Mouse (Mus musculus) gastrocnemius, postnatal 10 days (tissue): Measurements from ENCODE around the gene Prtg. TPM values are rescaled to one million over a fixed set of nuclear protein-coding genes. Genes with fewer than 3 reads are reported as not detected.

Experiments
- DNase-seq: peaks from one replicate; pipeline ENCODE4 v3.0.0; 2021; ENCODE audit warnings: mixed read lengths
- total RNA-seq, 2 experiments: library from RNA; stranded (reverse); gene quantifications; 2 replicates each; pipeline ENCODE4 v1.2.3; 2021

Gene Prtg
- total RNA-seq, 2 experiments from 2014 or later: 0.49 to 0.95 TPM

DNA sequence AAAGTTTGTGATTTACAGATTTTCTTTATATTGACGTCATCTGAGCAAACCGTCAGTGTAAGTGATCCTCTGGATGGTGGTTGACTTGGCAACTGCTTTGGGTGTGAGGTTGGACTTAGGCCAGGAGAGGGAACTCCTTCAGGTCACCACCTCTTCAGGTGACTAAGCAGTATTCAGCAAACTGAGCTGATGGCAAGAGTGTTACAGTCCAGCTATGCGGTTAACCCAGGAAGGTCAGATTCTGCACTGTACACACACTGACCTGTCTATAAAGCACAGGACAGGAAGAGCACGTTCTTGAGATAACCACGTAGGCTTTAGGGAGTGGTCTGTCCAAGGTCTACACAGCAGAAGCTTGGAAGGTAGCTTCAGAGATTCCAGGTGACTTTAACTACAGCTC is 3.9 kb downstream of the Prtg start:
- no peak for DNase-seq

DNA sequence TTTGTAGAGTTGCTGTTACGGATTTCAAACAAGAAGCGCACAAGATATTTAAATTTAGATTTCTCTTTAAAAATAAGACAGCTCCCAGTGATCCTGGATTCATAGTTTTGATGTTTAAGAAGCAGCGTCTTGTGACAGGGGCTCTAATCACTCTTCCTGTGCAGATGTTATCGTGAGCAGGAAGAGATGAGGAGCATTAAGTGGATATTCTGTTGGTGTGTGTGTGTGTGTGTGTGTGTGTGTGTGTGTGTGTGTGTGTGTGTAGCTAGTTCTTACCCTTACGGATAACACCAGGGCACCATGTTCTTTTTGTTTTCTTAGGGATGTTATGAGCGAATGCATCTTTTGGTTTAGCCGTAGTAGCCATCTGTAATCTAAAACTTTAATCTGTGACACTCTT is 5.4 kb downstream of the Prtg start:
- DNase-seq: no peak

- DNase-seq: no peak
These were observed 6.2 kb downstream of the Prtg start for GRCm38 (mm10) chr9:72812594-72813570.

GRCm38 (mm10) chr9:72825511-72825910 is 18.8 kb downstream of the Prtg start:
- DNase-seq: no peak

DNA sequence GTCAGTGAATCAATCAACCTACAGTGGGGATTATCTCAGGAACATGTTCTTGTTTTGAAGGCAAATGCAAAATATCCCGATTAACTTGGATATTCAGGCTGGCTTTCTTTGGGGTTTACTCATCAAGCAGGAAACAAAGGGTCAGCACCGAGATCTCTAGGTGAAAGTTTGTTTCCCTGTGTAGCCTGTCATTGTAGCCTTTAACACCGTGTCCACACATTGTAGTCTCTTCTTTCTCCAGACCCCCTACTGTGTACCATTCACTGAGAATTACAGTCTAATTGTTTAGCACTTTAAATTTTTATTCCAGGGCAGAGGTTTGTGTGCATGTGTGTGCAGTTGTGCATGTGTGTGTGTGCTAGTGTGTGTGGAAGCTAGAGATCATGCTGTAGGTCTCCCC is 19.3 kb downstream of the Prtg start:
- DNase-seq: no peak

DNA sequence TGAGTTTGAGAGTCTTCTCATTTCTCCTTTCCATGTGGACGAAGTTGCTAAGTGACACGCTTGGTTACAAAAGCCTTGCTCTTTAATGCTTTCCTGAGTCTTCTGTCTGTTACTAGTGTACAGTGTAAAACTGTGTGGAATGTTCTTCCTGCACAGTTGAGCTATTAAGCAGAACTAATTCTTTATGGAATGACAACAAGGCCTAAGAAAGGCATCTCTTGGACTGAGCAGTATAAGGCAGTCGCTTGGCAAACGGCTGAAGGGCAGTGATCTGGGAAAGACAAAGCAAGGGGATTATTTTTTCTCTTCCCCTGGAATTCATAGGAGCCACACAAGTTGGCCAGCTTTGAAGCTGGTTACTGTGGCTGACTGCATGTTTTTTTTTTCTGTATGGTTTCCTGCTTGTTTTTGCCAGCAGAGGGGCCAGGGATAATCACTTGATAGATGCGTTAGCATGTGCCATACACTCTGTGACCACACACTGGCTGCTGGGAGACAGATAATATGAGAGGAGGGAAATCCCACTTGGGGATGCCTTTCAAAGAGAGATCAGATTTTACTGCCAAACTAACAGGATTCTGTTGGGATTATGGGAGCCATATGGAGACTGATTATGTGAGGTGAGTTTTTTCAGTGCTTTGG is 22.1 kb downstream of the Prtg start:
- no peak for DNase-seq

- no peak for DNase-seq
These were observed 27.5 kb downstream of the Prtg start for GRCm38 (mm10) chr9:72833992-72834696.

DNA sequence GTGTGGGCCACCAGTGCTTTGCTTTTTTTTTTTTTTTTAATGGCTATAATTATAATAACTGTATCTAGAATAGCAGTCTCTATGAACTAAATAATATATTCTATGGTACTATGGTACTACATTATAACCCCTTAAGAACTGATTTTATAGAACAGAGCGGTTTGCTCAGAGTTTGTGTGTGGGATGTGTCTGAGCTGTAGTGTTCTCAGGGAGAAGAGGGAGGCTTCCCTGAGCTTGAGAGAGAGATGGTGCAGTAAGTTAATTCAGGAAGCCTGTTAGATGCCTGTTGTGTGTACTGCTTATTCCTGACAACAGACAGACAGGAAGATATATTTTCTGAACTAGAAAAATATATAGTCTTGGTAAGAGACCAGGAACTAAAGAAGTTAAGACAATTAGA is 28.3 kb downstream of the Prtg start:
- no peak for DNase-seq

GRCm38 (mm10) chr9:72836708-72837495 is 30.2 kb downstream of the Prtg start:
- no peak for DNase-seq

GRCm38 (mm10) chr9:72837598-72838160 is 31.0 kb downstream of the Prtg start:
- no peak for DNase-seq

DNA sequence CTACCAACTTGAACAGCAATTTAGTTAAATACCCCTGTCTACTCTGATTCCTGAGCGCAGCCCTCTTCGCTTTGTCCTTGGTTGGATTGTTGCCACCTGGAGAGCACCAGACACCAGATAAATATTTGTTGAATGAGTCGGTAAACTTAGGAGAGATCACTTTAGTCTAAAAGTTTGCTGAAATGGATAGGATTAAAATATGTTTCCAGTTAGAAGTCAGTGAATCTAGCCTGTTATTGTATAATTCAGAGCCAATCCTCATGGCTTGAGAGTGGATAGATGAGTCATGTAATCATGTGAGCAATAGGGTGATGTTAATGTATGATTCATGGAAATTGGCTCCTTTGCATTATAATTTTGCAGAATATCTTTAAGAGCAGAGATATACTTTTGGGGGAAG is 31.6 kb downstream of the Prtg start:
- no peak for DNase-seq

DNA sequence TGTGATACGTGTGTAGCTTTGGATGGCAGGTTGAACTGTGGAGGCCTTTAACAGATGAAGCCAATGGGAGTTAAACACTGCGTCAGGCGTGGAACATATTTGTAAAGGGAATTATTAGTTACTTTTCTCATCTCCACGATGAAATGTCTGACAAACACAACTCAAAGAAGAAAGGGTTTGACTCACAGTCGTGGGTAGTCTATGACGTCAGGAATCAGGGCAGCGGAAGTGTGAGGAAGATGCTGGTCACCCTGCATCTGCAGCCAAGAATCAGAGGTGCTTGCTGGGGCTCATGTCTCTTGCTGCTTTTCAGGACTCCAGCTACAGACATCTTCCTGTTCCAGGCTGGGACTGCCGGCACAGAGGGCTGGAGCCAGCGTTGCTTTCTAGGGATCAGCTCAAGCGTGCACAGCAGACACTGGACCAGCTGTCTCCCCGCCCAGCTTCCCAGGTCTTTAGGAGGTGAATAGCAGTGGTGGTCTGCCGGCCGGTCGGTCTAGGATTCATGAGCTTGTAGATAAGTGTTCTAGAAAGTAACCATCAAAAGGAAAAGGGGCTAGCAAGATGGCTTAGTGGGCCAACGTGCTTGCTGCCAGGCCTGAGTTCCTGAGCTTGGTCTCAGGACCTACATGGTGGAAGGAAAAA is 32.8 kb downstream of the Prtg start:
- no peak for DNase-seq

- no peak for DNase-seq
These were observed 37.8 kb downstream of the Prtg start for GRCm38 (mm10) chr9:72844496-72844895.

DNA sequence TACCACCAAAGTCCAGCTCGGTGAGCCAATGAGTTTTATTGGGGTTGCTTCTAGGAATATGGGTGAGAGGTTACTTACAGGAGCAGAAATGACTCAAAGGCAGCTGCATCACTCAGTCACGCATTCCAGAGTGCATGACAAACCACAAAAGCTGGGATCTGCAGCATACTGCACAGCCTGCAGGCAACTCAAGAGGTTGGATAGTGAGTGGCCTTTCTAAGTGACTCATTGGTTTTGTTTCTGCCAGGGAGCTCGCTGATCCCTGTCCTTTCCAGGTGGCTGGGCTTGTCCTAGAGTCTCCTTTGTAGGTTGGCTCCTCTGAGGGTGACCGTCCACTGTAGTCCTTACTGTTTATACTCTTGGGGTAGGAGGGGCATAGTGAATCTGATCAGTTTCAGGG is 39.5 kb downstream of the Prtg start:
- DNase-seq: no peak

DNA sequence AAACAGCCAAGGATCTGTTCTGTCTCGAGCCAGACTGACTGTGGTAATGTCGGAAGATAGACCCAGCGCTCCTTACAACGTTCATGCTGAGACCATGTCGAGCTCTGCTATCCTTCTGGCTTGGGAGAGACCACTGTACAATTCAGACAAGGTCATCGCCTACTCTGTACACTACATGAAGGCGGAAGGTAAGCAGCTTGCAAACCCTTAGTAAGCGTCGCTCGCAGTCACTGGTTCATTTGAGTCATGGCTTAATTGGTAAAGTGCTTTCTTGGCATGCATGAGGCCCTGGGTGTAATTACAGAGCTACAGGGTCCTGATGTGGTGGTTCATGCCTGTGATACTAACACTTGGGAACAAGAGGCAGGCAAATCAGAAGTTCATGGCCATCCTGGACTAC is 44.9 kb downstream of the Prtg start:
- DNase-seq: no peak

DNA sequence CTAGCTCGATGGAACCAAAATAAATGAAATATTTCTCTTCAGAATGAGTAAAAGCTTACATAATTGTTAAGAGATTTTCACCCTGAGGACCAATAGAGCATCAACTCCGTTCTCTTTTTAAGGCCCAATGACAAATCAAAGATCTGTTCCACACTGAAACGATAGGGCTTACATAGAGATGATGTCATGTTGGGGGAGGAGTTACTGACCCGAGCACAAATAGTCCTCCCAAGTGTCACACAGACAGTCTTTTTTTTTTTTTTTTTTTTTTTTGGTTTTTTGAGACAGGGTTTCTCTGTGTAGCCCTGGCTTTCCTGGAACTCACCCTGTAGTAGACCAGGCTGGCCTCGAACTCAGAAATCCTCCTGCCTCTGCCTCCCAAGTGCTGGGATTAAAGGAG is 45.3 kb downstream of the Prtg start:
- no peak for DNase-seq

DNA sequence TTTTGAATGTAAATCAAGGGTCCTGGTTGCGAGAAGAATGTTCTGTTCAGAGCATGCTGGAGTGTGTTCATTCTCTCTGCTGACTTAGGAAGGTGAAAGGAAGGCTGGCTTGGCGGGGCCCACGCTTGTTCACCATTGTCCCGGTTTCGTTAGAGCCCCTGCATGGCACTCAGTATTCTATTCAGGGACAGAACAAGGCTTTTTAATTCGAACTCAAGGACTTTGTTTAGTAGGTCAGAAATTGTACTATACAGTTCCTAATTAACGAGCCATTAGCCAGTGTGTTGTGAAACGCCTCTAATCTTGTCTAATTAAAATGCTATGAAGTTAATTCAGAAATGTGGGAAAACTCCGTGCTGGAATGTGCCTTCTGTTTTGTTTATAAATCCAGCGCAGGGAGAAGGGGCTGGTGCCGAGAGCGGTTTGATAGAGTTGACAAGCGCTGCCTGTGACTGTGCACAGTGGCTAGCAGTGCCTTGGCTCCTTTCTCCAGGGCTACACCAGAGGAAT is 47.1 kb downstream of the Prtg start:
- DNase-seq: no peak

DNA sequence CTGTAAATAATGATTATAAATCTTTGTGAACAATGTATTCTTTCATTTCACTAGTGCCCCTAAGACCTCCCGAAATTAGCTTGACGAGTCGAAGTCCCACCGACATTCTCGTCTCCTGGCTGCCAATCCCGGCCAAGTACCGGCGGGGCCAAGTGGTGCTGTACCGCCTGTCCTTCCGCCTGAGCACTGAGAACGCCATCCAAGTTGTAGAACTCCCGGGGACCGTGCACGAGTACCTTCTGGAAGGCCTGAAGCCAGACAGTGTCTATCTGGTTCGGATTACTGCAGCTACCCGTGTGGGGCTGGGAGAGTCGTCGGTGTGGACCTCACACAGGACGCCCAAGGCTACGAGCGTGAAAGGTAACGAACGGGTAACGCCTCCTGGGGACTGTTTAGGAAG is 50.0 kb downstream of the Prtg start:
- DNase-seq: no peak

GRCm38 (mm10) chr9:72860764-72861163 is 54.1 kb downstream of the Prtg start:
- DNase-seq: no peak

GRCm38 (mm10) chr9:72861235-72861634 is 54.6 kb downstream of the Prtg start:
- DNase-seq: no peak

DNA sequence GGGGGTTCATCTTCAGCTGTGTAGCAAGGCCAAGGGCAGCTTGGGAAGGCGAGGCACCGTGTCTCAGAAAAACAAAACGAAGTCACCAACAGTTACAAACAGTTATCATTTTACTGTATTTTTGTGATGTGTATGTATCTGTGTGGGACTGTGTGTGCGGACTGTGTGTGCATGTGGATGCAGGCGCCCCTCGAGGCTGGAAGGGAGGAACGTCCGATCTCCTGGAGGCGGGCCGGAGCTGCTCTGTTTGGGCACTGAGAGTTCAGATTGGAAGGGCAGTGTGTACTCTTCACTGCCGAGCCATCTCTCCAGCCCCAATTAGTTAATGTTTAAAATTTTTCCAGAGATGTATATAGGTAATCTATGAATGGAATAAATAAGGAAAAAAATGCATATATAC is 55.5 kb downstream of the Prtg start:
- no peak for DNase-seq
